In genomic region chr13:101504241-101504640, GRCm38 (mm10) we compare ENCODE assay signal across 16 mouse cellular contexts.
DNase-seq lines count a peak whose midpoint lies in the region; ATAC-seq and TF ChIP-seq lines count a peak whose summit lies in the region.
"Had no signal": no experiment of that assay in that cellular context is flagged by ENCODE, and none has a peak within 500 bp of the region (broad histone marks: within the 10 kb centered on the region; RNA-seq: fewer than 3 reads in every experiment).

No protein-coding gene starts in this region.

- no peaks in the 10 kb centered on the region for H3K27me3 ChIP-seq in lung, embryonic 14.5 days (ENCODE audit: insufficient read depth, low read length)

- 47% methylated on average over 5 of the region's 5 CpGs for WGBS in lung, embryonic 14.5 days

- no peak overlapping the region for H3K4me3 ChIP-seq in lung, embryonic 14.5 days (ENCODE audit: low read depth, low read length)
- H3K4me3 ChIP-seq: myocyte had no signal

- H3K4me1 ChIP-seq in lung, embryonic 14.5 days (ENCODE audit: insufficient read depth) = no peaks in the 10 kb centered on the region

- H3K36me3 ChIP-seq in lung, embryonic 14.5 days (ENCODE audit: insufficient read depth) = no peaks in the 10 kb centered on the region
- H3K36me3 ChIP-seq: G1E had no signal

- peak; percentile 41 for DNase-seq in gastrocnemius, postnatal 25 days
- DNase-seq in gastrocnemius, postnatal 4 days (ENCODE audit: low spot score in 2 of 2) = no peak
- peak; percentile 27 for DNase-seq in lung, embryonic 14.5 days
- no peak for DNase-seq in lung, postnatal 4 days
- DNase-seq in NIH3T3 (ENCODE audit: low read depth) = peak; percentile 47
- peak; percentile 33 for DNase-seq in kidney, adult 9 months
- DNase-seq in thymus, postnatal 14 days = no peak
- DNase-seq: cerebellum, adult 9-11 months; heart, postnatal 10 days had no signal

- no peak for ATAC-seq in lung, embryonic 14.5 days (ENCODE audit: insufficient read depth)
- no peak for ATAC-seq in megakaryocyte, adult 5-6 weeks (ENCODE audit: poor library complexity, severe bottlenecking)
- ATAC-seq: intestine, postnatal 0 days; lung, postnatal 0 days had no signal

- no peak for TF ChIP-seq CTCF in lung, embryonic 14.5 days (IDR thresholded peaks at IDR 0.05; ENCODE audit: low read depth)

- no peak overlapping the region for H3K4me2 ChIP-seq in lung, embryonic 14.5 days
- H3K4me2 ChIP-seq: hindbrain, embryonic 14.5 days; midbrain, embryonic 11.5 days had no signal

- no peak overlapping the region for H3K27ac ChIP-seq in lung, embryonic 14.5 days (ENCODE audit: low read depth)
- H3K27ac ChIP-seq: hindbrain, embryonic 14.5 days had no signal

- no peak overlapping the region for H3K9ac ChIP-seq in lung, embryonic 14.5 days
- H3K9ac ChIP-seq: hindbrain, embryonic 14.5 days had no signal

- H3K9me3 ChIP-seq in lung, embryonic 14.5 days (ENCODE audit: low read depth, low read length) = no peaks in the 10 kb centered on the region
- H3K9me3 ChIP-seq: G1E had no signal

Comparison
In these comparisons a context has a peak if more than half of its experiments do, and no peak if none do; other contexts are left out.
1. DNase-seq: peak in gastrocnemius, postnatal 25 days (single experiment), lung, embryonic 14.5 days (single experiment), NIH3T3 (single experiment) and kidney, adult 9 months (single experiment); none in gastrocnemius, postnatal 4 days (0 of 2), lung, postnatal 4 days (0 of 2) and thymus, postnatal 14 days (single experiment).